Mouse (Mus musculus) embryonic facial prominence, embryonic 11.5 days (tissue): ENCODE data around the gene 1700018F24Rik. TPM values are rescaled to one million over a fixed set of nuclear protein-coding genes. Genes with fewer than 3 reads are reported as not detected.
"Not testable (repeated sequence)": the region's sequence is repeated elsewhere in the genome, so short reads cannot be mapped to it uniquely, and the experiment has no call there.

Experiments
- ATAC-seq: fragments of 200-750 bp; cut with Nextera tagmentation; replicated peaks from 2 replicates; pipeline ENCODE4 v1.8.0; 2017; ENCODE audit warnings: low read depth; ENCODE audit not compliant: insufficient number of reproducible peaks, low FRiP score, low TSS enrichment
- DNase-seq: peaks from one replicate; pipeline ENCODE4 v3.0.0-alpha.2; 2015; ENCODE audit warnings: low spot score
- H3K27ac ChIP-seq: fragments of 300-500 bp; sonication (generic); replicated peaks from 2 replicates; pipeline ENCODE4 v1.5.1; 2014; ENCODE audit warnings: mild to moderate bottlenecking, low read depth, low read length, control low read depth
- H3K27me3 ChIP-seq: fragments of 300-500 bp; sonication (generic); 2 replicates; pipeline ENCODE4 v1.6.1; 2014; ENCODE audit warnings: mild to moderate bottlenecking, low read length, moderate library complexity, mixed read lengths; ENCODE audit not compliant: control insufficient read depth, insufficient read depth
- H3K36me3 ChIP-seq: fragments of 300-500 bp; sonication (generic); replicated peaks from 2 replicates; pipeline ENCODE4 v1.6.1; 2014; ENCODE audit warnings: low read depth, mild to moderate bottlenecking, low read length, moderate library complexity, mixed read lengths; ENCODE audit not compliant: control insufficient read depth, insufficient read depth
- H3K4me1 ChIP-seq: fragments of 300-500 bp; sonication (generic); 2 replicates; pipeline ENCODE4 v1.6.1; 2014; ENCODE audit warnings: low read length, mixed read lengths; ENCODE audit not compliant: control insufficient read depth, insufficient read depth
- H3K4me2 ChIP-seq: fragments of 300-500 bp; sonication (generic); 2 replicates; pipeline ENCODE4 v1.6.1; 2014; ENCODE audit warnings: low read depth, mild to moderate bottlenecking, control low read depth, low read length, moderate library complexity
- H3K4me3 ChIP-seq: fragments of 300-500 bp; sonication (generic); 2 replicates; pipeline ENCODE4 v1.5.1; 2014; ENCODE audit warnings: low read depth, low read length, control low read depth
- H3K9ac ChIP-seq: fragments of 300-500 bp; sonication (generic); replicated peaks from 2 replicates; pipeline ENCODE4 v1.6.1; 2014; ENCODE audit warnings: mild to moderate bottlenecking, control low read depth, low read length
- H3K9me3 ChIP-seq: fragments of 300-500 bp; sonication (generic); replicated peaks from 2 replicates; pipeline ENCODE4 v1.6.1; 2016; ENCODE audit warnings: mild to moderate bottlenecking, low read length, inconsistent platforms, mixed read lengths; ENCODE audit not compliant: control insufficient read depth
- WGBS: fragments of 180-500 bp; shearing (Covaris S2); extraction: QIAGEN DNeasy Blood & Tissue Kit; methylation state at CpG from one replicate; pipeline ENCODE4 v1.1.7; 2014; 5-methylcytosine and 5-hydroxymethylcytosine counted together
- polyA plus RNA-seq: library from polyadenylated mRNA; unstranded; fragments of >200 nt; fragmentation: Nextera tagmentation; extraction: Ambion mirVana; gene quantifications from 2 replicates; pipeline ENCODE4 v1.2.1, GENCODE M21; 2014

The 1700018F24Rik gene
- polyA plus RNA-seq, 1 experiment from 2014 or later, result not detected

GRCm38 (mm10) chr5:145020254-145020653, 22.5 kb upstream of the 1700018F24Rik start:
- not testable (repeated sequence) for H3K27me3 ChIP-seq, H3K4me2 ChIP-seq, H3K27ac ChIP-seq, H3K9ac ChIP-seq, H3K4me3 ChIP-seq, H3K36me3 ChIP-seq, H3K9me3 ChIP-seq, DNase-seq, ATAC-seq, H3K4me1 ChIP-seq
- WGBS, result 30% methylated on average over 1 of the region's 1 CpGs

DNA sequence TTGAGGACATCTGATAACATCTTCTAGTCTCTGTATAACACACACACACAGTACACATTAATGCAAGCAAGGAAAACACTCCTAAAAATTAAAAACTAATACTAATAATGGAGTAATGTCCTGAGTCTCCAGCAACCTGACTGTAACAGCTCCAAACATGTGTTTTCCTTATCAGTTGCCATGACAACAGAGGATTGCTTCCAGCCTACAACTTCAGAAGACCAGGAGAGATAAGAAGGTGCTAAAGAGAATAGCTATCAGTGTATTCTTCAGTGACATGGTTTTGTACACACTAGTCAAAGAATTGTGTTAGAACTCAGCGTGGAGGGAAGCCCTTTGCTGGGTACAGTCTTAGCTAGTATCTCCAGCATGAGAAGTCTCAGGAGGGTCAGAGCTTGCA, 22.1 kb upstream of the 1700018F24Rik start:
- H3K9me3 ChIP-seq, ATAC-seq, H3K9ac ChIP-seq, H3K27ac ChIP-seq, H3K4me1 ChIP-seq, DNase-seq, H3K27me3 ChIP-seq, H3K36me3 ChIP-seq, H3K4me2 ChIP-seq, H3K4me3 ChIP-seq: not testable (repeated sequence)
- 87% methylated on average over 1 of the region's 1 CpGs for WGBS

DNA sequence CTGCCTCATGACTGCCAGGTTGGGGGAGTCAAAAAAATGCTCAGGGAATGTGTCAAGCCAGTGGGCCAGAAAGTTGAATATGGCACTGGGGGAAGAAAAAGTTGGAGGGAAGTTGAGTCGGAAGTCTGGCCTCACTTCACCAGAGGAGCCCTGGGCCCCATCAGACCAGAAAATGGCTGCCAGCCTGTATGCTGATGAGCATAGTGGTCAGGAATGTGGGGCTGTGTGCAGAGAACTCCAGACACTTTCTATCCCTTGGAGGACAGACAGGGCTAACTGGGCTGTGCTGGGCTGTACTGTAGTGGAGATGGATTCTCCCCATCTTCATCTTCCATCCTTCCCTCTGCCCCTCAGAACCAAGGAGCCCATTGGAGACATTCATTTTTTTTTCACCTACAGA, 12.3 kb upstream of the 1700018F24Rik start:
- ATAC-seq, H3K9ac ChIP-seq, H3K27me3 ChIP-seq, H3K4me3 ChIP-seq, H3K27ac ChIP-seq, H3K9me3 ChIP-seq, H3K4me1 ChIP-seq, H3K4me2 ChIP-seq, DNase-seq, H3K36me3 ChIP-seq: not testable (repeated sequence)
- 77% methylated on average over 1 of the region's 1 CpGs for WGBS

DNA sequence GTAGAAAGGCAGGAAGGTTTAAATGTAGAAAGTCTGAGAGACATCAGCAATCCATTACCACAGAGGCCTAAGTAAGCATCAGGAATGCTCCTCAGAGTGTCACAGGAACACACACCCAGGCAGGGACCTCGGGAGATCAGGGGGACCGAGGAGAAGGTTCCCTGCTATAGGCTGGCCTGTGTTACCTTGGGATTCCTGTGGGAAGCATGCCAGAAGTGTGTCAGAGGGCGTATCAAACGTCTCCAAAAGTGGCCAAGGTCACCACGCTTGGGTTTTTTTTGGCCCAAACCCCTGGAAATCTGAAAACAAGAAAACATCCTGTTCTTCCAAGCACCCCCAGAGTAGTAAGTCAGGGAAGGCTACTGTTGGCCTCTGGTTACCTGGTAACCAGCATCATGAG, 10.4 kb upstream of the 1700018F24Rik start, which contains the start of gene Gm4871:
Gm4871 (minus strand) TSS at position 364 of the 400 bp plus-strand sequence.
- H3K27me3 ChIP-seq, DNase-seq, H3K9me3 ChIP-seq, H3K4me1 ChIP-seq, H3K4me2 ChIP-seq, ATAC-seq, H3K36me3 ChIP-seq, H3K9ac ChIP-seq, H3K4me3 ChIP-seq, H3K27ac ChIP-seq: not testable (repeated sequence)
- 76% methylated on average over 5 of the region's 5 CpGs for whole genome bisulfite sequencing

GRCm38 (mm10) chr5:145041628-145042027, 1.2 kb upstream of the 1700018F24Rik start:
- H3K9ac ChIP-seq, result no peak overlapping the region
- no peaks in the 10 kb centered on the region for H3K4me1 ChIP-seq
- H3K4me2 ChIP-seq, result no peak overlapping the region
- no peak overlapping the region for H3K4me3 ChIP-seq
- DNase-seq, result peak; percentile 42
- H3K27me3 ChIP-seq, result no peaks in the 10 kb centered on the region
- WGBS, result 42% methylated on average over 4 of the region's 4 CpGs
- no peak overlapping the region for H3K27ac ChIP-seq
- no peak for ATAC-seq
- H3K36me3 ChIP-seq, result no peaks in the 10 kb centered on the region
- H3K9me3 ChIP-seq, result no peaks in the 10 kb centered on the region

DNA sequence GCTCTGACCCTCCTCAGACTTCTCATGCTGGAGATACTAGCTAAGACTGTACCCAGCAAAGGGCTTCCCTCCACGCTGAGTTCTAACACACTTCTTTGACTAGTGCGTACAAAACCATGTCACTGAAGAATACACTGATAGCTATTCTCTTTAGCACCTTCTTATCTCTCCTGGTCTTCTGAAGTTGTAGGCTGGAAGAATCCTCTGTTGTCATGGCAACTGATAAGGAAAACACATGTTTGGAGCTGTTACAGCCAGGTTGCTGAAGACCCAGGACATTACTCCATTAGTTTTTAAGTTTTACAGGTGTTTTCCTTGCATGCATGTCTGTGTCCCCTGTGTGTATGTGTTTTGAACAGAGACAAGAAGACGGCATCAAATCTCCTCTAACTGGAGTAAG, 11.4 kb downstream of the 1700018F24Rik start:
- ATAC-seq, H3K9me3 ChIP-seq, H3K9ac ChIP-seq, H3K4me1 ChIP-seq, H3K27me3 ChIP-seq, H3K4me3 ChIP-seq, DNase-seq, H3K27ac ChIP-seq, H3K4me2 ChIP-seq, H3K36me3 ChIP-seq: not testable (repeated sequence)
- WGBS, result 84% methylated on average over 3 of the region's 3 CpGs

- ATAC-seq, result no peak
- no peak overlapping the region for H3K27ac ChIP-seq
These were observed 15.1 kb downstream of the 1700018F24Rik start for GRCm38 (mm10) chr5:145057907-145058306.

GRCm38 (mm10) chr5:145058722-145059121, 15.9 kb downstream of the 1700018F24Rik start:
- 89% methylated on average over 7 of the region's 7 CpGs for WGBS
- no peak overlapping the region for H3K9ac ChIP-seq
- no peaks in the 10 kb centered on the region for H3K27me3 ChIP-seq
- H3K4me2 ChIP-seq, result no peak overlapping the region
- no peak overlapping the region for H3K4me3 ChIP-seq
- no peaks in the 10 kb centered on the region for H3K9me3 ChIP-seq
- no peaks in the 10 kb centered on the region for H3K36me3 ChIP-seq
- ATAC-seq (no peak), DNase-seq (no peak)
- H3K4me1 ChIP-seq, result no peaks in the 10 kb centered on the region
- no peak overlapping the region for H3K27ac ChIP-seq

More at GRCm38 (mm10) chr5:145057907-145058306, 15.1 kb downstream of the 1700018F24Rik start:
- WGBS, result 77% methylated on average over 8 of the region's 8 CpGs
- DNase-seq, result no peak
- H3K27me3 ChIP-seq, result no peaks in the 10 kb centered on the region
- no peaks in the 10 kb centered on the region for H3K36me3 ChIP-seq
- H3K4me2 ChIP-seq, result no peak overlapping the region
- no peak overlapping the region for H3K9ac ChIP-seq
- no peaks in the 10 kb centered on the region for H3K4me1 ChIP-seq
- no peak overlapping the region for H3K4me3 ChIP-seq
- no peaks in the 10 kb centered on the region for H3K9me3 ChIP-seq
